Mouse (Mus musculus) spleen, adult 2 months (tissue): ENCODE results near the gene Fam160a1.

Source experiments
- CTCF ChIP-seq: fragments of 200-500 bp; IDR thresholded peaks from 2 replicates; pipeline ENCODE4 v1.5.1; 2011; ENCODE audit warnings: mild to moderate bottlenecking, inconsistent platforms; ENCODE audit not compliant: insufficient read depth, insufficient read length, insufficient replicate concordance; ENCODE audit errors: extremely low read depth
- POLR2A ChIP-seq: fragments of 200-500 bp; IDR thresholded peaks from 2 replicates; pipeline ENCODE4 v1.6.1; 2011; ENCODE audit warnings: low read depth, low read length, inconsistent platforms

GRCm38 (mm10) chr3:85853715-85854114, 36.6 kb upstream of the Fam160a1 start:
- no peak for TF ChIP-seq POLR2A
- no peak for TF ChIP-seq CTCF
